Mouse (Mus musculus): ENCODE data around the gene Ubiad1.

Ubiad1 gene

GRCm38 (mm10) chr4:148404748-148405147, 39.8 kb downstream of the Ubiad1 start:
- DNase-seq (ENCODE audit: low spot score), result no peak

GRCm38 (mm10) chr4:148403402-148403801, 41.2 kb downstream of the Ubiad1 start:
- DNase-seq (ENCODE audit: low spot score), result no peak

GRCm38 (mm10) chr4:148399437-148400094, 45.0 kb downstream of the Ubiad1 start:
- DNase-seq (ENCODE audit: low spot score), result no peak

- DNase-seq (ENCODE audit: low spot score), result no peak
These were observed 46.9 kb downstream of the Ubiad1 start for GRCm38 (mm10) chr4:148397531-148398287.

GRCm38 (mm10) chr4:148397113-148397512, 47.5 kb downstream of the Ubiad1 start:
- no peak for DNase-seq (ENCODE audit: low spot score)

- no peak for DNase-seq (ENCODE audit: low spot score)
These were observed 48.7 kb downstream of the Ubiad1 start for GRCm38 (mm10) chr4:148395875-148396274.

DNA sequence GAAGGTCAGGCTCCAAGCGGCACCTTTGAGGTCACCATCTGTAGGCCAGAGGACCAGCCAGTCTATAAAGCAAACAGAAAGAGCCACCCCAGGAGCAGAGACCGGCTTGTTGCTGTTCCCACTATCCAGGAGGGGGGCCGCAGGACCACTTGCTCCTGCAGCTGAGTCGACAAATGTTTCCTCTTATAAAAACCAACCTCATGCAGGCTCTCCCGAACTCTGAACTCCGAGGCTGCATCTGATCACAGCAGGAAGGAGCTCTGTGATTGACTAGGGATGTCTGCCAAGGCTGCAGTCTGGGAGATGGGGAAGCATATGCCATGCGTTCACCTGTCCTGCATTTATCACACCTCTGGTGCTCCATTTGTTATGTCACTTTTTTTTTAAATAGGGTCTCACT, 49.4 kb downstream of the Ubiad1 start:
- DNase-seq (ENCODE audit: low spot score), result no peak

DNA sequence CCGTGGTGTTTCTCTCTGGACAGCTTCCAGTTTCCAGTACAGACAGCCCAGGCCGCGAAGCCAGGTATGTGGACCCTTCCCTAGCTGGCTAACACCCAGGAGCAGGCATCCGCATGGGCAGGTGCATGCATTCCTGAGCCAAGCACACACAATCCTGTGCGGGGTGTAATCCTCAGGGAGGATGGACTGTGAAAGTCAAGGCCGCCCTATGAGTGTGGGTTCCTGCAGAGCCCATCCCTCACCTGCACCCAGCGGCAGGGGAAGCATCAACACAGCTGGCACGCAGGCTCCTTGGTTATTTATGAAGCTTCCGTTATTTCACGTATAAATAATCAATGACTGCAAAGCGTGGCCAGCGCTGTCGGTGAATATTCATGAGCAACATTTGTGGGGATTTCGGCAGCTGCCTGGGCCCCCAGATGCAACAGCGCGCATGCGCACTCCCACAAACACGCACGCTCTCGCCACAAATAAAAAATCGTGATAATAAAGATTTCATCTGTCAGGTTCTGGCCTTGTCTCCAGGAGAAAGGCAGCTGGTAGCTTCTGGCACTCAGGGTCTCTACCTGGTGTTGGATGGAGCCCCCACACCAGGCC, 52.8 kb downstream of the Ubiad1 start:
- no peak for DNase-seq (ENCODE audit: low spot score)

DNA sequence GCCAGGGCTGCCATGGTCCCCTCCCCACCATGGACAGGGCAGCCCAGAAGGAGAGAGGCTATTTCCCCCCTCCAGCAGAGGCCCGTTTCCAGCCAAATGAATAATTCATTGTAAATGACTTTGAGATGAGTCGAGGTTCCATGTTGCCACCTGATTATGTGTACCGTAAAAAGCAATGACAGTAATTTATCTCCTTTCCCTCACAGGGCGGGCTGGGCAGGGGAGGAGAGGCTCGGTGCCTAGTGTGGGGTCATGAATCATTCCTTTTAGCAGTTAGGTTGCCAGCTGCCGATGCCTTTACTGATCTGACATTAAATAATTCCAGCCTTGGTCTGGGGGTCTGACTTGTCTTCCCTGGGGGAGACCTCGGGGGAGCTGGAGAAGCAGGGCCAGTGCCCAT, 54.9 kb downstream of the Ubiad1 start:
- no peak for DNase-seq (ENCODE audit: low spot score)

DNA sequence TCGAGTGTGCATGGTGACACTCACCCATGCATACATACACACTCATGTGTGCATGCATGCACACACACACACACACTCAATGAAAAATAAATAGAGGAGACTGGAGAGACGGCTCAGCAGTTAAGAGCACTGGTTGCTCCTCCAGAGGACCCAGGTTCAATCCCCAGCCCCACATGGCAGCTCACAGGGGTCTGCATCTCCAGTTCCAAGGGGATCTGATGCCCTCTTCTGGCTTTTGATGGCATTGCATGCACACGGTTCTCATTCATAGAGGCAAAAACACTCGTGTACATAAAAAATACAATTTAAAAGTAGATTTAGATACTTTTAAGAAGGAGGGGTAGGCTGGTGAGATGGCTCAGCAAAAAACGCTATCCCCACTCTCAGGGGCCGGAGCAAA, 55.5 kb downstream of the Ubiad1 start:
- DNase-seq (ENCODE audit: low spot score), result no peak

DNA sequence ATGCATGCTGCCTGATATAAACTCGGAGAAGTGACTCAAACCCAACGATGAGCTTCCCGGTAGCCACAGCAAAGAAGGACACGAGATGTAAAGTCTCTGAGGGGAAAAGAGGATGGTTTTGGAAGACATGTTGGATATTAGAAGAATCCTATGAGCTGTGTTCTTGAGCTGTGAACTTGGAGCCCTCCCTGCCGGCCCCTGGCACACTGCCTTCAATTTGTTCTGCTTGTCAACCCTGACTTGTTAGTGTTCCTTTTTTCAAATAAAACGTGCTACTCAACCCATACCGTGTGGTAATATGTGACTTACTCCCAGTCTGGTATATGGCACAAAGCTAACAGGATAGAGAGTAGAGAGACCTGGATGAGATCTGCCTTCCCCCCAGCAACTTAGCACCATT, 59.3 kb downstream of the Ubiad1 start:
- no peak for DNase-seq (ENCODE audit: low spot score)
